Mouse (Mus musculus) liver, postnatal 0 days (tissue): ENCODE data around the gene Yif1a. TPM values are rescaled to one million over a fixed set of nuclear protein-coding genes. Genes with fewer than 3 reads are reported as not detected.

Experiments
- ATAC-seq: fragments of 200-750 bp; cut with Nextera tagmentation; 2 replicates; pipeline ENCODE4 v1.8.0; 2017; ENCODE audit warnings: mild to moderate bottlenecking, moderate library complexity
- DNase-seq: peaks from one replicate; pipeline ENCODE4 v3.0.0-alpha.2; 2016
- H3K27ac ChIP-seq: fragments of 300-500 bp; sonication (generic); 2 replicates; pipeline ENCODE4 v1.5.1; 2014; ENCODE audit warnings: antibody characterized with exemption, moderate library complexity, mild to moderate bottlenecking, low read depth
- H3K27me3 ChIP-seq: fragments of 300-500 bp; sonication (generic); 2 replicates; pipeline ENCODE4 v1.6.1; 2014; ENCODE audit warnings: low read length, control low read depth, mixed read lengths; ENCODE audit not compliant: insufficient read depth
- H3K36me3 ChIP-seq: fragments of 300-500 bp; sonication (generic); replicated peaks from 2 replicates; pipeline ENCODE4 v1.6.1; 2014; ENCODE audit warnings: mild to moderate bottlenecking, control low read depth, low read length, moderate library complexity, mixed read lengths; ENCODE audit not compliant: insufficient read depth
- H3K4me1 ChIP-seq: fragments of 300-500 bp; sonication (generic); 2 replicates; pipeline ENCODE4 v1.6.1; 2014; ENCODE audit warnings: antibody characterized with exemption, mild to moderate bottlenecking, control low read depth; ENCODE audit not compliant: insufficient read depth
- H3K4me2 ChIP-seq: fragments of 300-500 bp; sonication (generic); 2 replicates; pipeline ENCODE4 v1.6.1; 2014; ENCODE audit warnings: low read depth, mild to moderate bottlenecking, low read length, moderate library complexity, mixed read lengths
- H3K4me3 ChIP-seq: fragments of 300-500 bp; sonication (generic); 2 replicates; pipeline ENCODE4 v1.5.1; 2014; ENCODE audit warnings: low read depth, low read length
- H3K9ac ChIP-seq: fragments of 300-500 bp; sonication (generic); replicated peaks from 2 replicates; pipeline ENCODE4 v1.6.1; 2014; ENCODE audit warnings: mild to moderate bottlenecking, moderate library complexity
- H3K9me3 ChIP-seq: fragments of 300-500 bp; sonication (generic); 2 replicates; pipeline ENCODE4 v1.6.1; 2016; ENCODE audit warnings: mild to moderate bottlenecking, control low read depth, low read length, mixed read lengths
- CTCF ChIP-seq: sonication (generic); IDR thresholded peaks from 2 replicates; pipeline ENCODE4 v1.5.1; 2016; ENCODE audit warnings: antibody characterized with exemption, low read depth
- EP300 ChIP-seq: IDR thresholded peaks from 2 replicates; pipeline ENCODE4 v1.6.1; 2016; ENCODE audit warnings: antibody characterized with exemption, low read depth, mild to moderate bottlenecking
- WGBS: fragments of 180-500 bp; shearing (Covaris S2); extraction: QIAGEN DNeasy Blood & Tissue Kit; methylation state at CpG from one replicate; pipeline ENCODE4 v1.1.7; 2014; ENCODE audit not compliant: insufficient replicate concordance; 5-methylcytosine and 5-hydroxymethylcytosine counted together
- polyA plus RNA-seq: library from polyadenylated mRNA; unstranded; fragments of >200 nt; fragmentation: Nextera tagmentation; extraction: Ambion mirVana; gene quantifications from 2 replicates; pipeline ENCODE4 v1.2.1, GENCODE M21; 2015

Gene Yif1a
- 84.0 and 87.5 TPM in 2 replicates for polyA plus RNA-seq

DNA sequence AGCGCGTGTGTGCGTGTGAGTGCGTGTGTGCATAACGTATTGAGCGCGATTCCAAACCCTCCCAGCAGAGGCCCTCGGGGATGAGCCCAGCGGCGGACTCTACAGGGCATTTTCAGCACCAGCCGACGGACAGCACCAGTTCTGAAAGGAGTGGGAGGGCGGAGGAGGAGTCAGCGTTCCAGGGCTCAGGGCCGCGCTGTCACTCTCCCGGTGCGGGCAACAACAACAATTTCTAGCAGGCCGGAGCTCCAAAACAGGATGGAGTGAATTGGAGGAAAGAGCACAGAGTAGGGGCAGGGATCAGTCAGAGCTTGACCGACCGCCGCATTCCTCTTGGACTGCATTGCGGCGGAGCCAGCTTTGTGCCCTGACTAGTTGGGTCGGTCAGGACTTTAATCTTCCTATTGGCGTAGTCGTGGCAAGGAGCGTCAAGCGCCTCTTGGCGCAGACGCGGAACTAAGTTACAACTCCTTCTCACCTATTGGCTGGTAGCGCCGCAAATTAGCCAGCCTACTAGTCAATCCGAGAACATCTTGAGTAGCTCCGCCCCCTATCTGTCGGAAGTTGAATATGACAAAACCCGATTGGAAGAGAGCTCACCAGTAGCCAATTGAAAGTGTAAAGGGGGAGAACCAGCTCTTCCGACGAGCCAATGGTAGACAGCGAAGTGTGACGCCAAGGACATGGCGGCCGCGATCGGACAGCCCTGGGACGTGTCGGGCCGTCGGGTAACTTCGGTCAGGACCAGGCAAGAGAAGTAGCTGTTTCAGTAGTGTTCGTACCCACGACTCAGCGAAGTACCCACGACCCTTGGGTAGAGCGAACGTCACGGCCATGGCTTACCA is at the start of gene Yif1a:
Yif1a (plus strand) TSS at position 655 of the 845 bp plus-strand sequence.
- peak; percentile 95 for DNase-seq
- no peaks in the 10 kb centered on the region for H3K9me3 ChIP-seq

GRCm38 (mm10) chr19:5038709-5039156 is 49.6 kb upstream of the Yif1a start, which contains the start of the genes B4gat1 and AC124502.3:
B4gat1 (plus strand) TSS chr19:5038826.
AC124502.3 (plus strand) TSS chr19:5038891.
- H3K4me1 ChIP-seq = peaks cover 23% of the 10 kb centered on the region
- peak within 1 kb of the TSS; percentile 80 for H3K9ac ChIP-seq
- peak; percentile 81 for ATAC-seq
- H3K36me3 ChIP-seq = no peaks in the 10 kb centered on the region
- H3K4me3 ChIP-seq = peak within 1 kb of the TSS; percentile 70
- H3K9me3 ChIP-seq = no peaks in the 10 kb centered on the region
- H3K27ac ChIP-seq = no peak within 1 kb of the TSS
- WGBS = under 1% methylated on average over 41 of the region's 44 CpGs
- H3K4me2 ChIP-seq = peak within 1 kb of the TSS; percentile 100
- peak; percentile 88 for DNase-seq
- 0 out of 2 replicates have a peak, but pooled peaks cover 4% of the 10 kb centered on the region for H3K27me3 ChIP-seq
- no peak for TF ChIP-seq EP300
- TF ChIP-seq CTCF = peak; percentile 64

More for the DNA sequence above, at the start of gene Yif1a:
- H3K4me1 ChIP-seq = peaks cover 25% of the 10 kb centered on the region
- H3K9ac ChIP-seq = peak within 1 kb of the TSS; percentile 79
- H3K27ac ChIP-seq = peak within 1 kb of the TSS; percentile 89
- H3K4me3 ChIP-seq = peak within 1 kb of the TSS; percentile 85
- under 1% methylated on average over 58 of the region's 58 CpGs for WGBS
- H3K27me3 ChIP-seq = peaks cover 33% of the 10 kb centered on the region
- peaks cover 8% of the 10 kb centered on the region for H3K36me3 ChIP-seq
- TF ChIP-seq EP300 (peak; percentile 42; the same call in 1 of the 2 replicates), CTCF (peak; percentile 65)
- H3K4me2 ChIP-seq = peak within 1 kb of the TSS; percentile 97
- ATAC-seq = peak; percentile 90

GRCm38 (mm10) chr19:5039301-5040114 is 48.8 kb upstream of the Yif1a start:
- Histone ChIP-seq H3K9me3 (no peaks in the 10 kb centered on the region), H3K4me1 (peaks cover 23% of the 10 kb centered on the region), H3K36me3 (peaks cover 3% of the 10 kb centered on the region; the same call in 1 of the 2 replicates), H3K4me3 (peak overlapping the region; percentile 70), H3K27me3 (0 out of 2 replicates have a peak, but pooled peaks cover 4% of the 10 kb centered on the region), H3K4me2 (peak overlapping the region; percentile 100), H3K9ac (peak overlapping the region; percentile 80), H3K27ac (no peak overlapping the region)
- no peak for TF ChIP-seq EP300
- TF ChIP-seq CTCF = no peak
- ATAC-seq = 0 out of 2 replicates have a peak, but pooled peaks have one; percentile 14
- DNase-seq = no peak
- 21% methylated on average over 41 of the region's 41 CpGs for WGBS

- peak within 1 kb of the TSS; percentile 89 for H3K4me3 ChIP-seq
- peaks cover 5% of the 10 kb centered on the region; the same call in 1 of the 2 replicates for H3K36me3 ChIP-seq
- DNase-seq (peak; percentile 93), ATAC-seq (peak; percentile 84)
- H3K27me3 ChIP-seq = 0 out of 2 replicates have a peak, but pooled peaks cover 4% of the 10 kb centered on the region
- peak within 1 kb of the TSS; percentile 96 for H3K9ac ChIP-seq
- 4% methylated on average over 40 of the region's 40 CpGs for whole genome bisulfite sequencing
- H3K4me2 ChIP-seq = peak within 1 kb of the TSS; percentile 100
- peaks cover 23% of the 10 kb centered on the region for H3K4me1 ChIP-seq
- H3K27ac ChIP-seq = peak within 1 kb of the TSS; percentile 85
- TF ChIP-seq CTCF (no peak), EP300 (no peak)
- no peaks in the 10 kb centered on the region for H3K9me3 ChIP-seq
Observed at GRCm38 (mm10) chr19:5040862-5041523, 47.3 kb upstream of the Yif1a start, which contains the start of gene Brms1. Brms1 (plus strand) TSS chr19:5041354.

- no peak for DNase-seq
- Histone ChIP-seq H3K4me3 (peak overlapping the region; percentile 89), H3K9ac (peak overlapping the region; percentile 96), H3K36me3 (peaks cover 10% of the 10 kb centered on the region; the same call in 1 of the 2 replicates), H3K4me1 (peaks cover 23% of the 10 kb centered on the region), H3K27ac (peak overlapping the region; percentile 85), H3K9me3 (no peaks in the 10 kb centered on the region), H3K27me3 (0 out of 2 replicates have a peak, but pooled peaks cover 4% of the 10 kb centered on the region), H3K4me2 (peak overlapping the region; percentile 100)
- under 1% methylated on average over 16 of the region's 16 CpGs for WGBS
- TF ChIP-seq CTCF (no peak), EP300 (no peak)
- no peak; the same call in 1 of the 2 replicates for ATAC-seq
Observed at GRCm38 (mm10) chr19:5041588-5041987, 46.8 kb upstream of the Yif1a start.
